Mouse (Mus musculus) lung, postnatal 36 days (tissue): ENCODE measurements at regions not wholly inside any gene's neighbourhood (a gene's known extent, or its start where the extent isn't known, plus 50 kb on each side); places are given as distances from the start of the nearest gene placed in this dataset.

Source experiments
- DNase-seq: peaks from one replicate; pipeline ENCODE4 v3.0.0; 2022; ENCODE audit warnings: mixed read lengths

- no peak for DNase-seq
Measured at GRCm38 (mm10) chr13:81852309-81852978, 69.6 kb downstream of the Cetn3 start.

- DNase-seq = no peak
Measured at GRCm38 (mm10) chr13:81856072-81856471, 73.2 kb downstream of the Cetn3 start.

GRCm38 (mm10) chr13:81860683-81861082, 77.8 kb downstream of the Cetn3 start:
- no peak for DNase-seq

- no peak for DNase-seq
Measured at GRCm38 (mm10) chr13:81861886-81862600, 79.2 kb downstream of the Cetn3 start.

- no peak for DNase-seq
Measured at GRCm38 (mm10) chr13:81871226-81871625, 88.3 kb downstream of the Cetn3 start.

GRCm38 (mm10) chr13:81885879-81886278, 103.0 kb downstream of the Cetn3 start:
- no peak for DNase-seq

GRCm38 (mm10) chr13:81930266-81930665, 147.4 kb downstream of the Cetn3 start:
- no peak for DNase-seq

- DNase-seq = no peak
Measured at GRCm38 (mm10) chr13:81931199-81931598, 148.3 kb downstream of the Cetn3 start.

GRCm38 (mm10) chr13:81937061-81937460, 154.2 kb downstream of the Cetn3 start:
- no peak for DNase-seq

GRCm38 (mm10) chr13:81944047-81944446, 161.2 kb downstream of the Cetn3 start:
- DNase-seq = peak; percentile 83

- no peak for DNase-seq
Measured at GRCm38 (mm10) chr13:81944469-81944868, 161.6 kb downstream of the Cetn3 start.

- DNase-seq = no peak
Measured at GRCm38 (mm10) chr13:81945741-81946140, 162.9 kb downstream of the Cetn3 start.

- no peak for DNase-seq
Measured at GRCm38 (mm10) chr13:81965431-81965830, 182.6 kb downstream of the Cetn3 start.

- no peak for DNase-seq
Measured at GRCm38 (mm10) chr13:81975878-81976277, 193.0 kb downstream of the Cetn3 start.

GRCm38 (mm10) chr13:81978003-81978402, 195.1 kb downstream of the Cetn3 start:
- no peak for DNase-seq

- DNase-seq = no peak
Measured at GRCm38 (mm10) chr13:81979289-81979688, 196.4 kb downstream of the Cetn3 start.

- DNase-seq = no peak
Measured at GRCm38 (mm10) chr13:81980094-81980493, 197.2 kb downstream of the Cetn3 start.

GRCm38 (mm10) chr13:81982491-81982890, 199.6 kb downstream of the Cetn3 start:
- no peak for DNase-seq

GRCm38 (mm10) chr13:82000681-82001212, 217.9 kb downstream of the Cetn3 start:
- no peak for DNase-seq

- DNase-seq = no peak
Measured at GRCm38 (mm10) chr13:82005929-82006726, 223.3 kb downstream of the Cetn3 start.

- no peak for DNase-seq
Measured at GRCm38 (mm10) chr13:82007222-82007621, 224.3 kb downstream of the Cetn3 start.

- no peak for DNase-seq
Measured at GRCm38 (mm10) chr13:82039623-82040022, 256.7 kb downstream of the Cetn3 start.

GRCm38 (mm10) chr13:82058131-82058731, 275.4 kb downstream of the Cetn3 start:
- no peak for DNase-seq
